Mouse (Mus musculus) CH12.LX (cell line): ENCODE data around the gene Gm11096. TPM values are rescaled to one million over a fixed set of nuclear protein-coding genes. Genes with fewer than 3 reads are reported as not detected.

Experiments used
- DNase-seq: peaks from one replicate; pipeline ENCODE4 v3.0.0-alpha.2; 2013; ENCODE audit errors: extremely low read depth
- H3K27ac ChIP-seq: 2 replicates; pipeline ENCODE4 v1.5.1; 2012; ENCODE audit warnings: low read depth, mild to moderate bottlenecking, control low read depth, moderate library complexity; ENCODE audit not compliant: insufficient read depth
- H3K27me3 ChIP-seq: replicated peaks from 2 replicates; pipeline ENCODE3; 2012; ENCODE audit warnings: inconsistent platforms
- H3K36me3 ChIP-seq, 2 experiments: replicated peaks in 1 of 2; 2 replicates each; pipeline versions ENCODE3 to v1.6.1; 2012; ENCODE audit warnings: inconsistent platforms in 1 of 2, low read length in 1 of 2, mild to moderate bottlenecking in 1 of 2, mixed read lengths in 1 of 2, moderate library complexity in 1 of 2; ENCODE audit not compliant: control insufficient read depth in 1 of 2, insufficient read depth in 1 of 2
- H3K4me1 ChIP-seq, 2 experiments: 2 replicates each; pipeline ENCODE4 v1.6.1; 2012; ENCODE audit warnings: inconsistent platforms in 1 of 2, moderate library complexity in 1 of 2; ENCODE audit not compliant: insufficient read depth in 2 of 2, control insufficient read depth in 1 of 2
- H3K4me2 ChIP-seq: 2 replicates; pipeline ENCODE4 v1.6.1; 2012; ENCODE audit warnings: low read depth, mild to moderate bottlenecking, control low read depth; ENCODE audit not compliant: poor library complexity, insufficient read depth, severe bottlenecking
- H3K4me3 ChIP-seq, 3 experiments: fragments of 150-350 bp in 1 of 3; sonication (generic) in 1 of 3; replicated peaks in 1 of 3; 2 replicates each; pipeline versions ENCODE3 to v1.5.1; 2011 to 2012; ENCODE audit warnings: low read depth in 2 of 3, low read length in 2 of 3, mild to moderate bottlenecking in 2 of 3, moderate library complexity in 2 of 3, control low read depth in 1 of 3, improper control_type of control experiment in 1 of 3, inconsistent platforms in 1 of 3, mixed read lengths in 1 of 3; ENCODE audit not compliant: poor library complexity in 1 of 3
- H3K79me2 ChIP-seq: replicated peaks from 2 replicates; pipeline ENCODE4 v1.6.1; 2012; ENCODE audit warnings: mild to moderate bottlenecking, moderate library complexity; ENCODE audit not compliant: control insufficient read depth, poor library complexity, insufficient read depth, severe bottlenecking; ENCODE audit errors: extremely low read depth
- H3K9ac ChIP-seq: 2 replicates; pipeline ENCODE4 v1.6.1; 2012; ENCODE audit warnings: low read depth, mild to moderate bottlenecking, control low read depth, moderate library complexity; ENCODE audit not compliant: insufficient read depth
- H3K9me3 ChIP-seq: replicated peaks from 2 replicates; pipeline ENCODE3; 2012; ENCODE audit warnings: low read length, inconsistent platforms, mixed read lengths
- E2F4 ChIP-seq: IDR thresholded peaks from 2 replicates; pipeline ENCODE4 v1.6.1; 2011; ENCODE audit warnings: low read depth, low read length, improper control_type of control experiment; ENCODE audit not compliant: insufficient replicate concordance
- ELF1 ChIP-seq: IDR thresholded peaks from 2 replicates; pipeline ENCODE4 v1.6.1; 2014; ENCODE audit warnings: low read depth, mild to moderate bottlenecking, inconsistent platforms, low read length, improper control_type of control experiment
- EP300 ChIP-seq: IDR thresholded peaks from 2 replicates; pipeline ENCODE4 v1.6.1; 2011; ENCODE audit warnings: low read length, improper control_type of control experiment
- ETS1 ChIP-seq: conservative IDR thresholded peaks from 2 replicates; pipeline ENCODE4 v1.6.1; 2012; ENCODE audit warnings: low read depth, mild to moderate bottlenecking, inconsistent platforms, low read length, improper control_type of control experiment, moderate library complexity
- GABPA ChIP-seq: IDR thresholded peaks from 2 replicates; pipeline ENCODE4 v1.6.1; 2012; ENCODE audit warnings: low read depth, low read length, improper control_type of control experiment, inconsistent platforms; ENCODE audit not compliant: insufficient replicate concordance
- IRF4 ChIP-seq: IDR thresholded peaks from 2 replicates; pipeline ENCODE4 v1.6.1; 2014; ENCODE audit warnings: low read depth, mild to moderate bottlenecking, inconsistent platforms, low read length, improper control_type of control experiment
- JUND ChIP-seq: conservative IDR thresholded peaks from 2 replicates; pipeline ENCODE4 v1.6.1; 2011; ENCODE audit warnings: low read depth, low read length, improper control_type of control experiment
- MAX ChIP-seq: IDR thresholded peaks from 2 replicates; pipeline ENCODE4 v1.6.1; 2011; ENCODE audit warnings: low read length, improper control_type of control experiment
- MAZ ChIP-seq: IDR thresholded peaks from 2 replicates; pipeline ENCODE4 v1.6.1; 2012; ENCODE audit warnings: low read depth, mild to moderate bottlenecking, inconsistent platforms, low read length, improper control_type of control experiment, moderate library complexity
- MEF2A ChIP-seq: IDR thresholded peaks from 2 replicates; pipeline ENCODE4 v1.6.1; 2014; ENCODE audit warnings: low read depth, mild to moderate bottlenecking, inconsistent platforms, low read length, improper control_type of control experiment, borderline replicate concordance
- MYC ChIP-seq: IDR thresholded peaks from 2 replicates; pipeline ENCODE4 v1.6.1; 2011; ENCODE audit warnings: low read depth, mild to moderate bottlenecking, improper control_type of control experiment, low read length
- NELFE ChIP-seq: IDR thresholded peaks from 2 replicates; pipeline ENCODE4 v1.6.1; 2011; ENCODE audit warnings: low read depth, low read length, improper control_type of control experiment
- NRF1 ChIP-seq: IDR thresholded peaks from 2 replicates; pipeline ENCODE4 v1.6.1; 2014; ENCODE audit warnings: low read depth, mild to moderate bottlenecking, inconsistent platforms, low read length, improper control_type of control experiment, moderate library complexity
- POLR2A ChIP-seq: IDR thresholded peaks from 2 replicates; pipeline ENCODE4 v1.6.1; 2011; ENCODE audit warnings: low read depth, mild to moderate bottlenecking, improper control_type of control experiment, low read length
- POLR2AphosphoS2 ChIP-seq: IDR thresholded peaks from 2 replicates; pipeline ENCODE4 v1.6.1; 2011; ENCODE audit warnings: low read depth, low read length, improper control_type of control experiment
- RAD21 ChIP-seq: IDR thresholded peaks from 2 replicates; pipeline ENCODE4 v1.6.1; 2011; ENCODE audit warnings: low read depth, mild to moderate bottlenecking, low read length, improper control_type of control experiment, moderate library complexity
- RCOR1 ChIP-seq: conservative IDR thresholded peaks from 2 replicates; pipeline ENCODE4 v1.6.1; 2012; ENCODE audit warnings: low read depth, mild to moderate bottlenecking, inconsistent platforms, low read length, improper control_type of control experiment
- SIN3A ChIP-seq: IDR thresholded peaks from 2 replicates; pipeline ENCODE4 v1.6.1; 2012; ENCODE audit warnings: low read length, improper control_type of control experiment, inconsistent platforms
- SMC3 ChIP-seq: IDR thresholded peaks from 2 replicates; pipeline ENCODE4 v1.6.1; 2011; ENCODE audit warnings: low read depth, low read length, improper control_type of control experiment
- TBP ChIP-seq: conservative IDR thresholded peaks from 2 replicates; pipeline ENCODE4 v1.6.1; 2011; ENCODE audit warnings: low read depth, low read length, improper control_type of control experiment
- TCF12 ChIP-seq: IDR thresholded peaks from 2 replicates; pipeline ENCODE4 v1.6.1; 2014; ENCODE audit warnings: low read depth, mild to moderate bottlenecking, inconsistent platforms, low read length, improper control_type of control experiment
- ZC3H11A ChIP-seq: IDR thresholded peaks from 2 replicates; pipeline ENCODE4 v1.6.1; 2012; ENCODE audit warnings: low read depth, mild to moderate bottlenecking, inconsistent platforms, low read length, improper control_type of control experiment
- ZKSCAN1 ChIP-seq: IDR thresholded peaks from 2 replicates; pipeline ENCODE4 v1.6.1; 2012; ENCODE audit warnings: low read depth, inconsistent platforms, low read length, improper control_type of control experiment, borderline replicate concordance
- ZMIZ1 ChIP-seq: IDR thresholded peaks from 2 replicates; pipeline ENCODE4 v1.6.1; 2012; ENCODE audit warnings: low read depth, mild to moderate bottlenecking, inconsistent platforms, low read length, improper control_type of control experiment
- ZNF384 ChIP-seq: IDR thresholded peaks from 2 replicates; pipeline ENCODE4 v1.6.1; 2012; ENCODE audit warnings: low read depth, low read length, improper control_type of control experiment, inconsistent platforms
- dilution Hi-C: fragments of 300-500 bp; cut with MboI; formaldehyde crosslinking; loops from 2 replicates; pipeline ENCODE4 v1.14.3; 2020; ENCODE audit warnings: low sequenced_read_pairs; ENCODE audit not compliant: extremely low pct_unique_long_range_greater_than_20kb, extremely low pct_ligation_motif_present
- in situ Hi-C: fragments of 300-500 bp; cut with MboI; formaldehyde crosslinking; loops from 3 replicates; pipeline ENCODE4 v1.14.3; 2019; ENCODE audit warnings: low sequenced_read_pairs, low pct_ligation_motif_present, low pct_unique_long_range_greater_than_20kb, mixed read lengths
- polyA plus RNA-seq: library from polyadenylated mRNA; unstranded; fragments of >175 nt; gene quantifications from 2 replicates; pipeline ENCODE4 v1.2.1, GENCODE M21; 2012; ENCODE audit warnings: low read depth; ENCODE audit not compliant: insufficient read length
- total RNA-seq, 2 experiments: library from RNA; depleted of rRNA; stranded (reverse); fragments of 300-350 nt in 1 of 2; fragments of >200 nt in 1 of 2; gene quantifications; 2 replicates each; pipeline ENCODE4 v1.2.3; 2012 to 2014

The Gm11096 gene
- total and polyA plus RNA-seq, 3 experiments = not detected

- H3K9ac ChIP-seq = no peak overlapping the region
- H3K9me3 ChIP-seq = peaks cover 36% of the 10 kb centered on the region
- H3K27me3 ChIP-seq = no peaks in the 10 kb centered on the region
- no peak overlapping the region for H3K27ac ChIP-seq
- H3K36me3 ChIP-seq = no peaks in the 10 kb centered on the region
- in situ Hi-C loops (no loop called here), dilution Hi-C loops (no loop called here)
- H3K4me1 ChIP-seq = no peaks in the 10 kb centered on the region
- no peak overlapping the region for H3K4me3 ChIP-seq
- no peak overlapping the region for H3K4me2 ChIP-seq
- no peak for TF ChIP-seq JUND
- no peak for TF ChIP-seq ZMIZ1
- TF ChIP-seq MEF2A = no peak
- no peak for TF ChIP-seq RAD21
- no peak for TF ChIP-seq E2F4
- no peak for TF ChIP-seq MAX
- no peak for TF ChIP-seq ETS1
- TF ChIP-seq RCOR1 = no peak
- no peak for TF ChIP-seq NELFE
- TF ChIP-seq POLR2AphosphoS2 = no peak
- TF ChIP-seq ZC3H11A = no peak
- TF ChIP-seq ZNF384 = no peak
- TF ChIP-seq TCF12 = no peak
- no peak for TF ChIP-seq TBP
- TF ChIP-seq SMC3 = no peak
- TF ChIP-seq NRF1 = no peak
- TF ChIP-seq ZKSCAN1 = no peak
- DNase-seq = no peak
- no peaks in the 10 kb centered on the region for H3K79me2 ChIP-seq
Measured at GRCm38 (mm10) chr17:81477420-81477819, 35.9 kb downstream of the Gm11096 start.

- no peaks in the 10 kb centered on the region for H3K27me3 ChIP-seq
- H3K4me3 ChIP-seq = no peak overlapping the region
- no peak overlapping the region for H3K9ac ChIP-seq
- no peak overlapping the region for H3K27ac ChIP-seq
- no peak for DNase-seq
- H3K79me2 ChIP-seq = no peaks in the 10 kb centered on the region
- TF ChIP-seq SIN3A (no peak), POLR2A (no peak), JUND (no peak), ZKSCAN1 (no peak), IRF4 (no peak), NELFE (no peak), GABPA (no peak), RAD21 (no peak), EP300 (no peak), MAX (no peak), ZNF384 (no peak), SMC3 (no peak), TBP (no peak), POLR2AphosphoS2 (no peak), MYC (no peak), MAZ (no peak), ELF1 (no peak)
- TF ChIP-seq, all 38 proteins: peak for 0
- in situ Hi-C loops = no loop called here
- H3K36me3 ChIP-seq = no peaks in the 10 kb centered on the region
- H3K4me2 ChIP-seq = no peak overlapping the region
- peaks cover 48% of the 10 kb centered on the region for H3K9me3 ChIP-seq
- H3K4me1 ChIP-seq = no peaks in the 10 kb centered on the region
- dilution Hi-C loops = no loop called here
Measured at GRCm38 (mm10) chr17:81479807-81480206, 38.2 kb downstream of the Gm11096 start.
